Mouse (Mus musculus): ENCODE data around the gene Rbm20. TPM values are rescaled to one million over a fixed set of nuclear protein-coding genes. Genes with fewer than 3 reads are reported as not detected.
A peak's percentile ranks its signal among the peaks of the same experiment; 100 is the strongest.

The Rbm20 gene
- total RNA-seq, 2 experiments from 2014 or later = 2.3 to 3.3 TPM

- Histone ChIP-seq H3K27ac (no peak overlapping the region), H3K4me3 (no peak overlapping the region)
- peak; percentile 38 for TF ChIP-seq CTCF (conservative IDR thresholded peaks at IDR 0.05)
- DNase-seq (ENCODE audit: low spot score in 2 of 2) = no peak
Observed at GRCm38 (mm10) chr19:53712297-53713025, 35.4 kb downstream of the Rbm20 start.

DNA sequence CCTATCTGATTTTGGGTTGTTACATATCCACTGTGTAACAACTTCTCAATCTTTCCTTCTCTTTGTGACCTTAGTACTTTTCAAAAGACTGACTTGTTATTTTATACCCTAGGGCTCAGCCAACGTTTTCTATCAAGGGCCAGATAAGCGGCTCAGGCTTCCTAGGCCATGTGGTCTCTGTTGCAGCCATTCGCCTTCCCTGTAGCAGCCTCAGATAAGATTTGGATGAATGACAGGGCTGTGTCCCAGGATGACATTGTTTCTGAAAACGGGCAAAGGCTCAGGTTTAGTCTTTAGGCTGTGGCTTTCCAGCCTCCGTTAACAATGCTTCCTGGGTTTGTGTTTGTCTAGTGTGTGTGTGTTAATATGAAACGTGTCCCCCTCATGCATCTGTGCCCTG is 36.3 kb downstream of the Rbm20 start:
- TF ChIP-seq CTCF (conservative IDR thresholded peaks at IDR 0.05) = no peak
- Histone ChIP-seq H3K4me3 (no peak overlapping the region), H3K27ac (no peak overlapping the region)
- no peak for DNase-seq (ENCODE audit: low spot score in 2 of 2)

DNA sequence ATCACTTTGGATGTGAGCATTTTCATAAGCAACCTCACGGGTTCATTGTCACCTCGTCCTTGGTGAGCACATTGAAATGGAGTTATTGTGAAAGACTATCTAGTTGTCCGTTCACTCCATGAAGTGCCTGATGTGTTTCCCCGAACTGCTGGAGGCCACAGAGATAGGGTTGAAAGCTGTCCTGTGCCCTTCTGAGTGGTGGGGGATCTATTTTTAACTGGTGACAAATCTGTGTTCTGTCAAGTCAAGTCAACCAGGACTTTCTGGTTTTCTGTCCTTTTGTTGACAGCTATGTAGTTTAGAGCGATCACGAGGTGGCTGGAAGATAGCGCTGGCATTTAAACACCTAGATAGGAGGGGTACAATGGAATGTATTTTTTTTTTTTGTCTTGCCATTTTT is 39.4 kb downstream of the Rbm20 start:
- no peak for TF ChIP-seq CTCF (conservative IDR thresholded peaks at IDR 0.05)
- Histone ChIP-seq H3K27ac (no peak overlapping the region), H3K4me3 (no peak overlapping the region)
- no peak for DNase-seq (ENCODE audit: low spot score in 2 of 2)

DNA sequence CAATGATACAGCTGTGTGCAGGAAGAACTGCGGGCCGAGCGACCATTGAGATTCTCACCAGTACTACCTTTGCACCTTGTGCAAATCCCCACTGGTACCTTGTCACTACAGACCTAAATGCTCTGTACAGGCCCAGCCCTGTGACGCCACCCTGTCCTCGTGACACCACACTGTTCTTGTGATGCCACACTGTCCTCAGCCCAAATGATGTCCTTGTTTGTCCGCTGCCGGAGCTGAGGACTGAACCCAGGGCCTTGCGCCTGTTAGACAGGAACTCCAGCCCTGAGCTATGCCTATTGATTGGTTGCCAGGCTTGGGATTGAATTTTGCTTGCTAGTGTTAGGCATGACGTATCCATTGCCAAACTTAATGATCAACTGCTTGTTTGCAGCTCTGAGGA is 40.3 kb downstream of the Rbm20 start:
- H3K27ac ChIP-seq = no peak overlapping the region
- TF ChIP-seq CTCF (conservative IDR thresholded peaks at IDR 0.05) = no peak
- no peak overlapping the region for H3K4me3 ChIP-seq
- DNase-seq (ENCODE audit: low spot score in 2 of 2) = no peak

- TF ChIP-seq CTCF (conservative IDR thresholded peaks at IDR 0.05) = no peak
- no peak for DNase-seq (ENCODE audit: low spot score in 2 of 2)
Observed at GRCm38 (mm10) chr19:53722186-53722585, 45.1 kb downstream of the Rbm20 start.

DNA sequence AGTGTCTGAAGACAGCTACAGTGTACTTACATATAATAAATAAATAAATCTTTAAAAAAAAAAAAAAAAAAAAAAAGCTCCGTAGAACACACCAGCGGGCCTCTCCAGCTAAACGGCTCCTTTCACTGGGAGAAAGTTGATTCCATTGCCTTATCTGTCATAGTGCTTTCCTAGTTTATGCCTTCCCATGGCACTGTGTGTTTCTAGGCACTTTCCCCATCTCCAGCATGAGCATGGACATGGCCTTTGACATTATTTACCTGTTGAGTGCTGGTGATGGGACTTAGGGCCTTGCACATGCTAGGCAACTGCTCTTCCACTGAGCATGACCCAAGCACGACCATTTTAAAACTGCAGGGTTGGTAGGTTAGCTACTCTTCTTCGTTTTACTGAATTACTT is 46.9 kb downstream of the Rbm20 start:
- DNase-seq (ENCODE audit: low spot score in 2 of 2) = no peak
- TF ChIP-seq CTCF (conservative IDR thresholded peaks at IDR 0.05) = no peak
- Histone ChIP-seq H3K4me3 (no peak overlapping the region), H3K27ac (no peak overlapping the region)

More at GRCm38 (mm10) chr19:53722186-53722585, 45.1 kb downstream of the Rbm20 start:
- Histone ChIP-seq H3K4me3 (no peak overlapping the region), H3K27ac (no peak overlapping the region)

GRCm38 (mm10) chr19:53726340-53726739 is 49.2 kb downstream of the Rbm20 start:
- Histone ChIP-seq H3K4me3 (no peak overlapping the region), H3K27ac (no peak overlapping the region)
- TF ChIP-seq CTCF (conservative IDR thresholded peaks at IDR 0.05) = peak; percentile 44
- DNase-seq (ENCODE audit: low spot score in 2 of 2) = no peak

DNA sequence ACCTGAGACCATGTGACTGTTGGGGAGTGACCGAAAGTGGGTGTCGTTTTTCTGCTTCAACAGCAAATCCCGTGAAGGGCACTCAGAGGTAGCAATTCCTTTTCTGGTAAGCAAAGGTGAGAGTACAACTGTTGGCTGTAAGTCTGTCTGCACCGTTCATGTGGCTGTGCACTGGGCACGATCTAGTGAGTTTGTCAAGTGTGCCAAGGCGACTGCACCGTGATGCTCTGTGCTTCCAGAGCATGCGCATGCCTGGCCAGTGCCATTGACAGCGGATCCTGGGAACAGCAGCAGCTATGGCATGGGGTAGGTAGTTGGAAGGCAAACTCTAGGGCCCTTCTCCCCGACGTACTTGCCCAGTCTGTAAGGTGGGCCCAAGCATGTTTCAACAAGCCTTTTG is 49.6 kb downstream of the Rbm20 start:
- no peak overlapping the region for H3K4me3 ChIP-seq
- no peak overlapping the region for H3K27ac ChIP-seq
- no peak for DNase-seq (ENCODE audit: low spot score in 2 of 2)
- TF ChIP-seq CTCF (conservative IDR thresholded peaks at IDR 0.05) = no peak

- TF ChIP-seq CTCF (conservative IDR thresholded peaks at IDR 0.05) = no peak
- Histone ChIP-seq H3K4me3 (no peak overlapping the region), H3K27ac (no peak overlapping the region)
- no peak for DNase-seq (ENCODE audit: low spot score in 2 of 2)
Observed at GRCm38 (mm10) chr19:53727277-53727676, 50.2 kb downstream of the Rbm20 start.

DNA sequence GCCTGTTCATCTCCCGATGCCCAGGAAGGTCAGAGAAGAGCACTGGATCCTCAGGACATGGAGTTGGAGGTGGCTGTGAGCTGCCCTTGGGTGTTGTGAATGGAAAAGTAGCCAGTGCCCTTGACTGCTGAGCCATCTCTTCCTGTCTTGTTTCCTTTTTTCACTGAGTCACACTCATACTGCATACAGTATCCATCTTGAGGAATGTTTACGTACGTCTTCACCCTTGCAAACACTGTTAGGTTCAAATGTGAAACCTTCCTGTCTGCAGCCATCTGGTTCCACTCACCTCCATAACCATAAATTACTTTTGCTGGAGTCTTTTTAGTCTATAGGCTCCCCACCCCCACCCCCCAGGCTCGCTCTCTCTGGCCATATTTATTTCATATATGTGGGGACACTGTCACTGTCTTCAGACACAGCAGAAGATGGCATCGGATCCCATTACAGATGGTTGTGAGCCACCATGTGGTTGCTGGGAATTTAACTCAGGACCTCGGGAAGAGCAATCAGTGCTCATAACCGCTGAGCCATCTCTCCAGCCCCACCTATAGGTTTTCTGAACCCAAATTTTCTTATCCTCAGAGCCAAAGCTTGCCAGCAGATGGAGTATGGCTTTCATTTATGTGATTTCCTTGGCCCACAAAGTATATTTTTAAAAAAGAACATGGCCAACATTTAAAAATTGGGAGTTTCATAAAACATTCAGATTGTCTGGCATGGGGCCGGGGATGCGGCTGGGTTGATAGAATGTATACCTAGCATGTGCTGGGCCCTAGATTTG is 51.0 kb downstream of the Rbm20 start:
- H3K4me3 ChIP-seq = no peak overlapping the region
- H3K27ac ChIP-seq = no peak overlapping the region
- TF ChIP-seq CTCF (conservative IDR thresholded peaks at IDR 0.05) = peak; percentile 44
- no peak for DNase-seq (ENCODE audit: low spot score in 2 of 2)

DNA sequence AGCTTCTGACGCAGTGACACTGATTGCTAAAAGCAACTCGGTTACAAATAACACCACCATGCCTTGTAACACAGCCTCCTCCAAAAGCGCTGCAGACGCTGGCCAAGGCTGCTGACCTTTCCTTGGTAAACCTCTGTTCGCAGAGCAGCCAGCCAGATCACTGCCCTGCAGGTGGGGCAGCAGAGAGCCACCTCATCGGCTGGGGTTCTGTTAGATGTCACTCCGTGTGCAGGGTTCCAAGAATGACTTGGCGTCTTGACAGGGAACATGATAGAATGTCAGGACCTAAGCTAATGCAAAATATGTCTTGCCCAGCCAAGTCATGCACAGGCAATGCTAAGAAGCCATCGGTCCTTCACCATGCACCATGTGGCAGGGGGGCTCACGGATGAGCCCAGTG is 52.8 kb downstream of the Rbm20 start:
- H3K27ac ChIP-seq = no peak overlapping the region
- no peak overlapping the region for H3K4me3 ChIP-seq
- DNase-seq (ENCODE audit: low spot score in 2 of 2) = no peak
- TF ChIP-seq CTCF (conservative IDR thresholded peaks at IDR 0.05) = no peak

DNA sequence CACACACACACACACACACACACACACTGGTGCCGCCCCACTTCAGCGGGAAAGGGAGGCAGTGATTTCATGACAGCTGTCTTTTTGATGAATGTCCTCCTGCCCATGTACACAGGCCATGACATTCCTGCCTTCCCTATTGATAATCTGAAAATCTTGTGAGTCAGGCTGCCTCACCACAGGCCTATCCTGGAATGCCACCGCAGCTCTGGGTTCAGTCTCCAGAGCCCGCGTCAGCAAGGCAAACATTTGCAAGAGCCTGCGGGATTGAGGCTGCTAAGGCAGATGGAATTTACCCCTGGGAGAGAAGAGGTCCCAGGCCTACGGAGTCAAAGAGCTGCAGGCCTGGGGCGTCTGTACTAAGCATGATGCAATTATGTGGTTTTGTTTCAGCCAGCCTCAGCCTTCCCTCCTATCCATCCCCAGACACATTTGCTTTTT is 54.7 kb downstream of the Rbm20 start:
- TF ChIP-seq CTCF (conservative IDR thresholded peaks at IDR 0.05) = no peak

GRCm38 (mm10) chr19:53734845-53735244 is 57.7 kb downstream of the Rbm20 start:
- Histone ChIP-seq H3K4me3 (no peak overlapping the region), H3K27ac (no peak overlapping the region)
- peak; percentile 68 for TF ChIP-seq CTCF (conservative IDR thresholded peaks at IDR 0.05)
- no peak for DNase-seq (ENCODE audit: low spot score in 2 of 2)

More for the DNA sequence above, 54.7 kb downstream of the Rbm20 start:
- Histone ChIP-seq H3K4me3 (no peak overlapping the region), H3K27ac (no peak overlapping the region)
- DNase-seq (ENCODE audit: low spot score in 2 of 2) = no peak
